Mouse (Mus musculus) stomach, postnatal 0 days (tissue): ENCODE results near the gene Ctsf.

ENCODE experiments used
- CTCF ChIP-seq: IDR thresholded peaks from 2 replicates; pipeline ENCODE4 v1.5.1; 2016; ENCODE audit warnings: antibody characterized with exemption, low read depth, mild to moderate bottlenecking, moderate library complexity
- EP300 ChIP-seq: optimal IDR thresholded peaks from 2 replicates; pipeline ENCODE3; 2016; ENCODE audit warnings: antibody characterized with exemption

- TF ChIP-seq CTCF, result no peak
- TF ChIP-seq EP300, result no peak
Observed at GRCm38 (mm10) chr19:4896780-4897520, 42.0 kb downstream of the Ctsf start.
